Mouse (Mus musculus): ENCODE measurements around the gene Map3k14. TPM values are rescaled to one million over a fixed set of nuclear protein-coding genes. Genes with fewer than 3 reads are reported as not detected.

Gene Map3k14
- polyA plus RNA-seq, 1 experiment from 2014 or later, result 4.8 TPM

- Histone ChIP-seq H3K4me2 (replicated peaks) (no peak overlapping the region), H3K27me3 (peaks cover 26% of the 10 kb centered on the region), H3K9ac (no peak overlapping the region), H3K4me3 (no peak overlapping the region), H3K9me3 (no peaks in the 10 kb centered on the region), H3K27ac (no peak overlapping the region), H3K4me1 (no peaks in the 10 kb centered on the region), H3K36me3 (no peaks in the 10 kb centered on the region)
- ATAC-seq (ENCODE audit: low FRiP score, low read depth), result no peak
- 71% methylated on average over 5 of the region's 5 CpGs for WGBS
These were observed 90.1 kb downstream of the Map3k14 start for GRCm38 (mm10) chr11:103177216-103177615.

- peaks cover 28% of the 10 kb centered on the region for H3K27me3 ChIP-seq
- no peak overlapping the region for H3K9ac ChIP-seq
- no peak for ATAC-seq (ENCODE audit: low FRiP score, low read depth)
- no peak overlapping the region for H3K4me3 ChIP-seq
- no peaks in the 10 kb centered on the region for H3K9me3 ChIP-seq
- 79% methylated on average over 1 of the region's 1 CpGs for WGBS
- H3K4me2 ChIP-seq (replicated peaks), result no peak overlapping the region
- no peaks in the 10 kb centered on the region for H3K36me3 ChIP-seq
- peaks cover under 1% of the 10 kb centered on the region; the same call in 1 of the 2 replicates for H3K4me1 ChIP-seq
- H3K27ac ChIP-seq, result no peak overlapping the region
These were observed 90.8 kb downstream of the Map3k14 start for GRCm38 (mm10) chr11:103176510-103176909.

- 60% methylated on average over 14 of the region's 14 CpGs for WGBS
- no peak for ATAC-seq (ENCODE audit: low FRiP score, low read depth)
- Histone ChIP-seq H3K4me1 (peaks cover 7% of the 10 kb centered on the region), H3K27me3 (peaks cover 34% of the 10 kb centered on the region), H3K36me3 (no peaks in the 10 kb centered on the region), H3K27ac (no peak overlapping the region), H3K4me3 (no peak overlapping the region), H3K9ac (no peak overlapping the region), H3K9me3 (no peaks in the 10 kb centered on the region), H3K4me2 (replicated peaks) (no peak overlapping the region)
These were observed 91.4 kb downstream of the Map3k14 start for GRCm38 (mm10) chr11:103175688-103176442.

GRCm38 (mm10) chr11:103174891-103175391 lies 92.3 kb downstream of the Map3k14 start:
- no peaks in the 10 kb centered on the region for H3K9me3 ChIP-seq
- H3K4me2 ChIP-seq (replicated peaks), result no peak overlapping the region
- H3K4me3 ChIP-seq, result no peak overlapping the region
- peaks cover 15% of the 10 kb centered on the region for H3K4me1 ChIP-seq
- WGBS, result 48% methylated on average over 8 of the region's 8 CpGs
- H3K27ac ChIP-seq, result no peak overlapping the region
- H3K9ac ChIP-seq, result no peak overlapping the region
- no peaks in the 10 kb centered on the region for H3K36me3 ChIP-seq
- no peak for ATAC-seq (ENCODE audit: low FRiP score, low read depth)
- peaks cover 41% of the 10 kb centered on the region for H3K27me3 ChIP-seq

- no peak for ATAC-seq (ENCODE audit: low FRiP score, low read depth)
These were observed 92.8 kb downstream of the Map3k14 start for GRCm38 (mm10) chr11:103174411-103174832.

GRCm38 (mm10) chr11:103173771-103174344 lies 93.4 kb downstream of the Map3k14 start:
- Histone ChIP-seq H3K9ac (no peak overlapping the region), H3K4me1 (peaks cover 15% of the 10 kb centered on the region), H3K4me2 (replicated peaks) (no peak overlapping the region), H3K27ac (no peak overlapping the region), H3K4me3 (no peak overlapping the region), H3K27me3 (peaks cover 52% of the 10 kb centered on the region), H3K9me3 (no peaks in the 10 kb centered on the region), H3K36me3 (no peaks in the 10 kb centered on the region)
- no peak for ATAC-seq (ENCODE audit: low FRiP score, low read depth)
- 88% methylated on average over 11 of the region's 11 CpGs for WGBS

More at GRCm38 (mm10) chr11:103174411-103174832, 92.8 kb downstream of the Map3k14 start:
- Histone ChIP-seq H3K4me2 (replicated peaks) (no peak overlapping the region), H3K27me3 (peaks cover 46% of the 10 kb centered on the region), H3K4me1 (peaks cover 15% of the 10 kb centered on the region), H3K36me3 (no peaks in the 10 kb centered on the region), H3K9ac (no peak overlapping the region), H3K9me3 (no peaks in the 10 kb centered on the region), H3K4me3 (no peak overlapping the region), H3K27ac (no peak overlapping the region)
- 77% methylated on average over 5 of the region's 5 CpGs for WGBS

GRCm38 (mm10) chr11:103173041-103173770 lies 94.1 kb downstream of the Map3k14 start:
- no peak overlapping the region for H3K4me2 ChIP-seq (replicated peaks)
- H3K27ac ChIP-seq, result no peak overlapping the region
- H3K27me3 ChIP-seq, result peaks cover 57% of the 10 kb centered on the region
- H3K36me3 ChIP-seq, result no peaks in the 10 kb centered on the region
- no peak overlapping the region for H3K4me3 ChIP-seq
- peaks cover 15% of the 10 kb centered on the region for H3K4me1 ChIP-seq
- no peak for ATAC-seq (ENCODE audit: low FRiP score, low read depth)
- H3K9me3 ChIP-seq, result no peaks in the 10 kb centered on the region
- H3K9ac ChIP-seq, result no peak overlapping the region
- 75% methylated on average over 7 of the region's 7 CpGs for WGBS

GRCm38 (mm10) chr11:103172392-103173040 lies 94.8 kb downstream of the Map3k14 start:
- no peak overlapping the region for H3K27ac ChIP-seq
- WGBS, result 65% methylated on average over 6 of the region's 6 CpGs
- H3K4me3 ChIP-seq, result no peak overlapping the region
- no peaks in the 10 kb centered on the region for H3K36me3 ChIP-seq
- H3K4me2 ChIP-seq (replicated peaks), result no peak overlapping the region
- H3K9me3 ChIP-seq, result no peaks in the 10 kb centered on the region
- H3K9ac ChIP-seq, result no peak overlapping the region
- H3K27me3 ChIP-seq, result peaks cover 60% of the 10 kb centered on the region
- ATAC-seq (ENCODE audit: low FRiP score, low read depth), result no peak
- peaks cover 15% of the 10 kb centered on the region for H3K4me1 ChIP-seq

- no peak for ATAC-seq (ENCODE audit: low FRiP score, low read depth)
- Histone ChIP-seq H3K9me3 (no peaks in the 10 kb centered on the region), H3K27me3 (peaks cover 64% of the 10 kb centered on the region), H3K4me2 (replicated peaks) (no peak overlapping the region; the same call in 1 of the 2 replicates), H3K9ac (no peak overlapping the region), H3K4me3 (peak overlapping the region; percentile 61; the same call in 1 of the 2 replicates), H3K36me3 (no peaks in the 10 kb centered on the region), H3K4me1 (peaks cover 15% of the 10 kb centered on the region), H3K27ac (no peak overlapping the region)
- 59% methylated on average over 9 of the region's 9 CpGs for WGBS
These were observed 95.4 kb downstream of the Map3k14 start for GRCm38 (mm10) chr11:103171703-103172391.

GRCm38 (mm10) chr11:103171286-103171620 lies 96.0 kb downstream of the Map3k14 start:
- H3K4me1 ChIP-seq, result peaks cover 15% of the 10 kb centered on the region
- ATAC-seq (ENCODE audit: low FRiP score, low read depth), result no peak
- H3K9ac ChIP-seq, result peak overlapping the region; percentile 63
- H3K4me2 ChIP-seq (replicated peaks), result peak overlapping the region; percentile 97
- 3% methylated on average over 23 of the region's 23 CpGs for WGBS
- H3K27ac ChIP-seq, result no peak overlapping the region
- H3K36me3 ChIP-seq, result no peaks in the 10 kb centered on the region
- peaks cover 64% of the 10 kb centered on the region for H3K27me3 ChIP-seq
- H3K4me3 ChIP-seq, result peak overlapping the region; percentile 61
- H3K9me3 ChIP-seq, result no peaks in the 10 kb centered on the region

GRCm38 (mm10) chr11:103170494-103171285 lies 96.6 kb downstream of the Map3k14 start, which contains the start of gene Fmnl1:
TSS of gene Fmnl1 (plus strand) at chr11:103171107.
- H3K36me3 ChIP-seq, result no peaks in the 10 kb centered on the region
- H3K27me3 ChIP-seq, result peaks cover 68% of the 10 kb centered on the region
- ATAC-seq (ENCODE audit: low FRiP score, low read depth), result peak; percentile 7; the same call in 1 of the 2 replicates
- H3K9ac ChIP-seq, result peak within 1 kb of the TSS; percentile 63
- peak within 1 kb of the TSS; percentile 97 for H3K4me2 ChIP-seq (replicated peaks)
- peak within 1 kb of the TSS; percentile 61 for H3K4me3 ChIP-seq
- peaks cover 15% of the 10 kb centered on the region for H3K4me1 ChIP-seq
- no peak within 1 kb of the TSS for H3K27ac ChIP-seq
- H3K9me3 ChIP-seq, result no peaks in the 10 kb centered on the region
- 2% methylated on average over 69 of the region's 84 CpGs for WGBS
